Mouse (Mus musculus): ENCODE results near the gene Elmo1.
"Not testable (repeated sequence)": the region's sequence is repeated elsewhere in the genome, so short reads cannot be mapped to it uniquely, and the experiment has no call there.

The Elmo1 gene

DNA sequence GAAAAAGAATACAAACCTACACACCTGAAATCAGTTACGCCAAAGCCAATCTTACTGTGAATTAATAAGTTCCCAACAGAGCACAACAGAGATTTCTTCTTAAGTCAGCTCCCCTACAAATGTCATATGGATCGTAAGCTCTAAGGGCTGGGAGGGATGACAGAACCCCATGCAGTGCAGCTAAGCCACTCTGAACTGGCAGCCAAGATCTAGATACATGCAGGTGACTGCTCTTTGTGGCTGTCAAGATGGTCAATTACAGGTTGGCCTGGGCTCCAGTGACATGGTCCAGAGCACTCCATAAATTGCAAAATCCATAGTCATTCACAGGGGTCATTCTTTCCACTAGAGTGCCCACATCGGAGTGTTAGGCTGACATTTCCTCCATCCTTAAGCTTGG, 516.5 kb downstream of the Elmo1 start:
- DNase-seq (ENCODE audit: low read depth, low spot score) = no peak

- DNase-seq (ENCODE audit: low read depth, low spot score) = no peak
Observed at GRCm38 (mm10) chr13:20609003-20609688, 518.8 kb downstream of the Elmo1 start.

GRCm38 (mm10) chr13:20615596-20616469, 525.4 kb downstream of the Elmo1 start:
- no peak for DNase-seq (ENCODE audit: low read depth, low spot score)

GRCm38 (mm10) chr13:20619946-20620345, 529.5 kb downstream of the Elmo1 start:
- no peak for DNase-seq (ENCODE audit: low read depth, low spot score)

GRCm38 (mm10) chr13:20623071-20623850, 532.9 kb downstream of the Elmo1 start:
- no peak for DNase-seq (ENCODE audit: low read depth, low spot score)

DNA sequence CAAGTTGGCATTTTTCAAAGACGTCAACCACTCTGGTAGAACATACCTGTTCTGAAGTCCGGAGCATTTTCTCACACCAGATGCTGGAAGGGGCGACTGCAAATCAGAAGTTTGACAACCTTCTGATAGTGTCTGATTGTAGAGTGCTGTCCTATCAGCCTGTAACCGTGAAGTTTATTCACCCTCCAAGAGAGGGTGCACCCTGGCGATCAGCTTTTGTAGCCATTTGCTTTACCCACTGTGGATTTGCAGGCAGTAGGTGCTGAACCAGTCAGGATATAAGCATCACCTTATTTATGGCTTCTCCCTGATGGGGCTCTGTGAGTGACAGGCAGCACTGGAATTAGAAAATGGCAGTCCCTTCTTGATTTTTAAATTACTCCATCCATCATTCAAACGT, 537.4 kb downstream of the Elmo1 start:
- no peak for DNase-seq (ENCODE audit: low read depth, low spot score)

DNA sequence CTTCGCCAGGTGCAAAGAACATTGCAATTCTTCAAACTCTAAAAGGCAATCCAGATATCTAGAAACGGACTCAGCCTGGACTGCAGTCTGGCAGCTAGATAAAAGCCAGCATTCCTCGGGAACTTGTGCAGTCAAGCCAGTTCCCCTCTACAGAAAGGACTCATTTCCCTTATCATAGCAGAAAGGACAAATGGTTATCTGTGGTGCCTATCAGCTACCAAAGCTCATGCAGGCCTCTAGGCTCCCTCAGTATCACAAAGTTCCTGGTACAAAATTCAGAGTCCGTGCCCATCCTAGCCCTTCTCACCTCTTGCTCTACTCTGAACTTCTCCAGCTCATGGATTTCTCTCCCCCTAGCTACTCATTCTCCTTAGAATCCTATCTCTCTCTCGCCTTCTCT, 542.1 kb downstream of the Elmo1 start:
- no peak for DNase-seq (ENCODE audit: low read depth, low spot score)

GRCm38 (mm10) chr13:20634679-20635078, 544.3 kb downstream of the Elmo1 start:
- DNase-seq (ENCODE audit: low read depth, low spot score) = not testable (repeated sequence)

GRCm38 (mm10) chr13:20635646-20636045, 545.2 kb downstream of the Elmo1 start:
- no peak for DNase-seq (ENCODE audit: low read depth, low spot score)

All from A20 (cell line).